Mouse (Mus musculus) MEL (cell line): ENCODE measurements around the gene Hmgcl.

Experiments
- CHD2 ChIP-seq: IDR thresholded peaks from 2 replicates; pipeline ENCODE4 v1.6.1; 2011; ENCODE audit warnings: low read length, improper control_type of control experiment
- CTCF ChIP-seq, 3 experiments: IDR thresholded peaks in 2 of 3; conservative IDR thresholded peaks in 1 of 3; 2 replicates each; pipeline ENCODE4 v1.5.1; 2011 to 2012; ENCODE audit warnings: low read length in 3 of 3, low read depth in 2 of 3, mild to moderate bottlenecking in 2 of 3, improper control_type of control experiment in 1 of 3, inconsistent platforms in 1 of 3, mixed read lengths in 1 of 3, moderate library complexity in 1 of 3; ENCODE audit not compliant: control insufficient read depth in 1 of 3, insufficient read depth in 1 of 3, poor library complexity in 1 of 3, severe bottlenecking in 1 of 3
- GABPA ChIP-seq: IDR thresholded peaks from 2 replicates; pipeline ENCODE4 v1.6.1; 2012; ENCODE audit warnings: low read depth, mild to moderate bottlenecking, inconsistent platforms, low read length, improper control_type of control experiment, moderate library complexity
- GATA1 ChIP-seq: IDR thresholded peaks from 2 replicates; pipeline ENCODE4 v1.6.1; 2011; ENCODE audit warnings: low read depth, low read length, improper control_type of control experiment
- HCFC1 ChIP-seq: IDR thresholded peaks from 2 replicates; pipeline ENCODE4 v1.6.1; 2012; ENCODE audit warnings: low read depth, mild to moderate bottlenecking, inconsistent platforms, low read length, improper control_type of control experiment, moderate library complexity
- NELFE ChIP-seq: IDR thresholded peaks from 2 replicates; pipeline ENCODE4 v1.6.1; 2011; ENCODE audit warnings: low read depth, low read length, improper control_type of control experiment
- POLR2A ChIP-seq, 2 experiments: IDR thresholded peaks; 2 replicates each; pipeline ENCODE4 v1.6.1; 2011 to 2012; ENCODE audit warnings: low read length in 2 of 2, mild to moderate bottlenecking in 2 of 2, control low read depth in 1 of 2, improper control_type of control experiment in 1 of 2, low read depth in 1 of 2, moderate library complexity in 1 of 2; ENCODE audit not compliant: control insufficient read depth in 1 of 2, insufficient read depth in 1 of 2, poor library complexity in 1 of 2
- RAD21 ChIP-seq: IDR thresholded peaks from 2 replicates; pipeline ENCODE4 v1.6.1; 2011; ENCODE audit warnings: mild to moderate bottlenecking, low read depth, low read length, improper control_type of control experiment
- USF1 ChIP-seq: IDR thresholded peaks from 2 replicates; pipeline ENCODE4 v1.6.1; 2014; ENCODE audit warnings: low read depth, mild to moderate bottlenecking, inconsistent platforms, low read length, improper control_type of control experiment, moderate library complexity
- ZNF384 ChIP-seq: IDR thresholded peaks from 2 replicates; pipeline ENCODE4 v1.6.1; 2012; ENCODE audit warnings: low read depth, mild to moderate bottlenecking, inconsistent platforms, low read length, improper control_type of control experiment

DNA sequence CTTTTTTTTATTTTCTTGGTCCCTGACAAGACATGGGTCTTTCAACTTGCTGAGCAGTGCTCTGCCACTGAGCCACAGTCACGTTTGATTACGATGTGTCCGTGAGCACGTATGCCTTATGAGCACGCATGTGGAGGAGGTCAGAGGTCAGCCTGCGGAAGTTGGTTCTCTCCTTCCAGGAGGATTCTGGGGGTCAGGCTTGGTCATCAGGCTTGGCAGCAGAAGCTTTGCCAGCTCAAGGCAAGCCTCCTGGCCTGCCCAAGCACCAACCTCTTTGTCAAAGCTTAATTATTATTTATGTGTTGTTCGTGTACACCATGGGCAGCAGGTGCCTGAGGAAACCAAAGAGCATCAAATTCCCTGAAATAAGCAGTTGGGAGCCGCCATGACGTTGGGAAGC lies 17.9 kb upstream of the Hmgcl start:
- TF ChIP-seq RAD21, result no peak
- TF ChIP-seq USF1, result no peak
- no peak for TF ChIP-seq CTCF (IDR thresholded peaks at IDR 0.05 in 2 of 3, conservative IDR thresholded peaks at IDR 0.05 in 1 of 3; ENCODE audit: control insufficient read depth in 1 of 3, insufficient read depth in 1 of 3, low read depth in 2 of 3, low read length in 3 of 3, poor library complexity in 1 of 3, severe bottlenecking in 1 of 3)
- TF ChIP-seq ZNF384, result no peak
- TF ChIP-seq HCFC1, result no peak
- TF ChIP-seq POLR2A (IDR thresholded peaks at IDR 0.05; ENCODE audit: control insufficient read depth in 1 of 2, insufficient read depth in 1 of 2, low read depth in 1 of 2, low read length in 2 of 2, poor library complexity in 1 of 2), result no peak
- no peak for TF ChIP-seq GATA1
- no peak for TF ChIP-seq GABPA
- no peak for TF ChIP-seq CHD2
- TF ChIP-seq NELFE, result no peak
